Mouse (Mus musculus): Measurements from ENCODE around the gene Uqcr11. TPM values are rescaled to one million over a fixed set of nuclear protein-coding genes. Genes with fewer than 3 reads are reported as not detected.
A peak's percentile ranks its signal among the peaks of the same experiment; 100 is the strongest.

Uqcr11 gene
- polyA plus RNA-seq, 1 experiment from 2014 or later, result 1,253 TPM

- Histone ChIP-seq H3K27me3 (ENCODE audit: insufficient read depth, low read length) (no peaks in the 10 kb centered on the region), H3K9me3 (replicated peaks; ENCODE audit: low read length) (no peaks in the 10 kb centered on the region), H3K27ac (no peak overlapping the region), H3K4me3 (replicated peaks; ENCODE audit: low read depth, low read length) (no peak overlapping the region), H3K4me2 (ENCODE audit: low read length) (no peak overlapping the region), H3K9ac (ENCODE audit: low read depth, low read length) (no peak overlapping the region), H3K4me1 (replicated peaks; ENCODE audit: insufficient read depth, low read length) (peaks cover 23% of the 10 kb centered on the region), H3K36me3 (ENCODE audit: insufficient read depth, low read length) (peaks cover 16% of the 10 kb centered on the region)
- 90% methylated on average over 4 of the region's 4 CpGs for WGBS
- DNase-seq (ENCODE audit: low spot score) (no peak), ATAC-seq (replicated peaks; ENCODE audit: low FRiP score, low read depth) (no peak)
- TF ChIP-seq CTCF (IDR thresholded peaks at IDR 0.05; ENCODE audit: low read depth), result peak; percentile 62
Observed at GRCm38 (mm10) chr10:80403044-80403692, 3.5 kb downstream of the Uqcr11 start.

DNA sequence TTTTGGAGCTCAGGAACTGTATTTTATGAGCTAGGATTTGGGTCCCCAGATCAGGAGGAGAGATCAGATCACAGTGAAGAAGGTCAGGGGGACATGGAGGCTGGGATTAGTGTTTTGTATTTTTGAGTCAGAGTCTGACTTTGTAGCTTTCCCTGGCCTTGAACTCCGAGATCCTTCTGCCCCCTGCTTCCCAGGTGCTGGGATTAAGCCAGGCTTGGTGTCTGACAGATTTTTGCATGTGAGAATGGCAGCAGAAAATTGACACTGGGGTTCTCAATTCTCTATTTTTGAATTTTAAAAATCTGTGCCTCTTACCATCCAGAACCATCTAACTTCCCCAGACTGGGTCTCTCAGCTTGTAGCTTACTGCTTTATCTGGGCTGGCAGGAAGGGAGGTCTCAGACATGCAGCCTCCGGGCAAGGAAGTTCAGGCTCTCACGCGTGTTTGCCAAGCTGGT, 5.9 kb downstream of the Uqcr11 start:
- H3K27ac ChIP-seq, result peak overlapping the region; percentile 91; the same call in 1 of the 2 replicates
- H3K36me3 ChIP-seq (ENCODE audit: insufficient read depth, low read length), result peaks cover 16% of the 10 kb centered on the region
- no peak for DNase-seq (ENCODE audit: low spot score)
- peaks cover 20% of the 10 kb centered on the region for H3K4me1 ChIP-seq (replicated peaks; ENCODE audit: insufficient read depth, low read length)
- H3K9me3 ChIP-seq (replicated peaks; ENCODE audit: low read length), result no peaks in the 10 kb centered on the region
- H3K4me2 ChIP-seq (ENCODE audit: low read length), result no peak overlapping the region; the same call in 1 of the 2 replicates
- H3K9ac ChIP-seq (ENCODE audit: low read depth, low read length), result peak overlapping the region; percentile 67; the same call in 1 of the 2 replicates
- no peak for TF ChIP-seq CTCF (IDR thresholded peaks at IDR 0.05; ENCODE audit: low read depth)
- no peak for ATAC-seq (replicated peaks; ENCODE audit: low FRiP score, low read depth)
- 79% methylated on average over 4 of the region's 4 CpGs for WGBS
- H3K27me3 ChIP-seq (ENCODE audit: insufficient read depth, low read length), result no peaks in the 10 kb centered on the region
- H3K4me3 ChIP-seq (replicated peaks; ENCODE audit: low read depth, low read length), result no peak overlapping the region

DNA sequence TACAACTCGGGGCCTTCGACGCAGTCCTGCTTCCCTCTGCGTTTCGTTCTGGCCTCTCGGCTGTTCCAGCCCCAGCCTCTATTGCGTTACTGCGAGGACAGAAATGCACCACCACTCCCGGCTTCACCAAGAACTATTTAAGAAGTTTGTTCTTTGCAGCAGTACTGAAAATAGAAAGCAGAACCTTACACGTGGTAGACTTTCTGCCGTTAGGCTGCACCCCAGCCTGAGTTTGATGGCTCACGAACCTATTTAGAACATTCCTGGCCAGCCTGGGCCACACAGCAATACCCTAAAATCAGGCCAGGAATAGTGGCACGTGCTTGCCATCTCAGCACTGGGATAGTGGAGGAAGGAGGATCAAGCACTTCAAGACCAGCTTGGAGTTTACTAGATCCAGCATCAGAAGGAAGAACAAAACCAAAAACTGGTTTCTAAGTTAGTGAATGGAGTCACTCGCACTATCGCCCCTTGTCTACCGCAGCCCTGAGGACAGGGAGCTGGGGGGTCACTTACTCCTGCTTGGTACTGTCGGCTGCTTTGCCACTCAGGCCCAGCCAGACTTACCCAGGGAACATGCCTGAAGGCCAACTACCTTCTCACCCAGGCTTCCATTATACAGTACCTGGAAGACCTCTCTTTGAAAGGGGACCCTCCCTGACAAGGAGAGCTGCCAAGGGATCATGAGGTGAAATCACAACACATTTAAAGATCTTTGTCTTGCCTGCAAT, 6.5 kb downstream of the Uqcr11 start:
- ATAC-seq (replicated peaks; ENCODE audit: low FRiP score, low read depth), result no peak
- no peaks in the 10 kb centered on the region for H3K27me3 ChIP-seq (ENCODE audit: insufficient read depth, low read length)
- H3K4me2 ChIP-seq (ENCODE audit: low read length), result peak overlapping the region; percentile 83
- H3K9me3 ChIP-seq (replicated peaks; ENCODE audit: low read length), result no peaks in the 10 kb centered on the region
- H3K4me1 ChIP-seq (replicated peaks; ENCODE audit: insufficient read depth, low read length), result peaks cover 14% of the 10 kb centered on the region
- H3K36me3 ChIP-seq (ENCODE audit: insufficient read depth, low read length), result peaks cover 22% of the 10 kb centered on the region
- peak overlapping the region; percentile 67 for H3K9ac ChIP-seq (ENCODE audit: low read depth, low read length)
- H3K27ac ChIP-seq, result peak overlapping the region; percentile 91
- DNase-seq (ENCODE audit: low spot score), result no peak
- TF ChIP-seq CTCF (IDR thresholded peaks at IDR 0.05; ENCODE audit: low read depth), result no peak
- peak overlapping the region; percentile 37 for H3K4me3 ChIP-seq (replicated peaks; ENCODE audit: low read depth, low read length)
- 15% methylated on average over 17 of the region's 17 CpGs for WGBS

GRCm38 (mm10) chr10:80399191-80399972, 7.2 kb downstream of the Uqcr11 start, which contains the start of gene Mbd3:
Gene Mbd3 (minus strand): TSS chr10:80399550.
- peak within 1 kb of the TSS; percentile 91 for H3K9ac ChIP-seq (ENCODE audit: low read depth, low read length)
- H3K27ac ChIP-seq, result peak within 1 kb of the TSS; percentile 98
- H3K27me3 ChIP-seq (ENCODE audit: insufficient read depth, low read length), result no peaks in the 10 kb centered on the region
- no peak for TF ChIP-seq CTCF (IDR thresholded peaks at IDR 0.05; ENCODE audit: low read depth)
- no peaks in the 10 kb centered on the region for H3K9me3 ChIP-seq (replicated peaks; ENCODE audit: low read length)
- H3K4me3 ChIP-seq (replicated peaks; ENCODE audit: low read depth, low read length), result peak within 1 kb of the TSS; percentile 75
- H3K36me3 ChIP-seq (ENCODE audit: insufficient read depth, low read length), result peaks cover 28% of the 10 kb centered on the region
- WGBS, result under 1% methylated on average over 76 of the region's 82 CpGs
- ATAC-seq (replicated peaks; ENCODE audit: low FRiP score, low read depth) (peak; percentile 95), DNase-seq (ENCODE audit: low spot score) (peak; percentile 100)
- peak within 1 kb of the TSS; percentile 83 for H3K4me2 ChIP-seq (ENCODE audit: low read length)
- peaks cover 14% of the 10 kb centered on the region for H3K4me1 ChIP-seq (replicated peaks; ENCODE audit: insufficient read depth, low read length)

- H3K36me3 ChIP-seq (ENCODE audit: insufficient read depth, low read length), result peaks cover 34% of the 10 kb centered on the region
- DNase-seq (ENCODE audit: low spot score) (peak; percentile 98), ATAC-seq (replicated peaks; ENCODE audit: low FRiP score, low read depth) (peak; percentile 83)
- WGBS, result under 1% methylated on average over 58 of the region's 59 CpGs
- peak overlapping the region; percentile 83 for H3K4me2 ChIP-seq (ENCODE audit: low read length)
- H3K4me1 ChIP-seq (replicated peaks; ENCODE audit: insufficient read depth, low read length), result peaks cover 14% of the 10 kb centered on the region
- H3K9ac ChIP-seq (ENCODE audit: low read depth, low read length), result peak overlapping the region; percentile 91
- H3K27me3 ChIP-seq (ENCODE audit: insufficient read depth, low read length), result no peaks in the 10 kb centered on the region
- TF ChIP-seq CTCF (IDR thresholded peaks at IDR 0.05; ENCODE audit: low read depth), result no peak
- no peaks in the 10 kb centered on the region for H3K9me3 ChIP-seq (replicated peaks; ENCODE audit: low read length)
- peak overlapping the region; percentile 98 for H3K27ac ChIP-seq
- peak overlapping the region; percentile 75 for H3K4me3 ChIP-seq (replicated peaks; ENCODE audit: low read depth, low read length)
Observed at GRCm38 (mm10) chr10:80398719-80399190, 7.9 kb downstream of the Uqcr11 start.

DNA sequence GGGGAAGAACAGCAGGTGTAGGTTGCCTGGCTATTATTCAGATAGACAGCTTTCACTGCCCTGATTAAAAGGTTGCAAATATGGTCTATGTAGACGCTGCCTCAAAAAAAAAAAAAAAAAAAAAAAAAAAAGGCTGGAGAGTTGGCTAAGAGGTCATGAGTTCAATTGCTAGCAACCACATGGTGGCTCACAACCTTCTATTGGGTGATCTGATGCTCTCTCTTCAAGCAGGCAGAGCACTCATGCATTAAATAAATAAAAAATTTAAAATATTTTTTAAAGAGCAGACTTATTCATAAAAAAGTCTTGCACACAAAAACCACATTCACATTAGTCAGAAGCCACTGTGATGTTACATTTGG, 8.5 kb downstream of the Uqcr11 start:
- no peak for ATAC-seq (replicated peaks; ENCODE audit: low FRiP score, low read depth)

More for the DNA sequence above, 8.5 kb downstream of the Uqcr11 start:
- peak overlapping the region; percentile 83 for H3K4me2 ChIP-seq (ENCODE audit: low read length)
- peak overlapping the region; percentile 91 for H3K9ac ChIP-seq (ENCODE audit: low read depth, low read length)
- no peaks in the 10 kb centered on the region for H3K9me3 ChIP-seq (replicated peaks; ENCODE audit: low read length)
- peak overlapping the region; percentile 98 for H3K27ac ChIP-seq
- DNase-seq (ENCODE audit: low spot score), result peak; percentile 38
- 0% methylated on average over 1 of the region's 1 CpGs for WGBS
- peak overlapping the region; percentile 75 for H3K4me3 ChIP-seq (replicated peaks; ENCODE audit: low read depth, low read length)
- no peak for TF ChIP-seq CTCF (IDR thresholded peaks at IDR 0.05; ENCODE audit: low read depth)
- peaks cover 14% of the 10 kb centered on the region for H3K4me1 ChIP-seq (replicated peaks; ENCODE audit: insufficient read depth, low read length)
- H3K27me3 ChIP-seq (ENCODE audit: insufficient read depth, low read length), result no peaks in the 10 kb centered on the region
- peaks cover 30% of the 10 kb centered on the region for H3K36me3 ChIP-seq (ENCODE audit: insufficient read depth, low read length)
